Mouse (Mus musculus): ENCODE results near the gene Scube2. TPM values are rescaled to one million over a fixed set of nuclear protein-coding genes. Genes with fewer than 3 reads are reported as not detected.

Gene Scube2
- total RNA-seq, 2 experiments from 2014 or later, result 0.26 to 0.56 TPM

DNA sequence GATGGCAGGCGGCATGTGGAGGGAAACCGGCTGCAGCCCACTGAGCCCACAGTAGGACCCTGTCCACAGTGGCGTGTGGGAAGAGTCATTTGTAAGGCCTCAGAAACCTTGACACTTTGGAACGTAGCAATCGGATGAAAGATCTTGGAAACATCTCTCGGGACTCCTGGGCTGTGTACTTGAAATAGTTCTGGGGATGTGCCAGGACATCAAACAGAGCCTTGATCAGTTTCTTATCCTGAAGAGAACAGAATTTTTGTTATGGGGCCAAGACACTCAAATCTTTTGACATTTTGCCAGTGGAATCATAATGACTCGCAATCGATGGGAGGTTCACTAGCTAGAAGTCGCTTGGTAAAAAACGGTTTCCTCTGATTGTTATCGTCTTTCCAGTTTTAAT, 66.3 kb downstream of the Scube2 start:
- peak; percentile 11 to 44 for DNase-seq

DNA sequence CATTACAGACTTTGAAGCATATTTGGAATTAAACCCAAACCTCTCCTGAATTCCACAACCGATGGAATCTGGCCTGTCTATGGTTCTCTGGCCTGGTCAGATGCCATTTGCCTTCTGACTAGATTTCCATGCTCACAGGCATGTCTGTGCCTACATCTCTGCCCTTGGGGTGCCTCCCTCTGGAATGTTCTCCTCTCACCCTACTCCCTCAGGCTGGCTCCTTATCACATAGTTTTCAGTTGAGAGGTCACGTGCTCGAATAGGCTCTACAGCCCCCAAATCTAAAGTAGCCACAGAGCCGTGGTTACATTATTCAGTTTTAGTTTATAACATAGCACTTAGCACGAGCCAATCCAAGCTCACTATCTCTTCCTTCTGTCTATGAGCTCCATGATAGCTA, 69.9 kb downstream of the Scube2 start:
- no peak for DNase-seq

DNA sequence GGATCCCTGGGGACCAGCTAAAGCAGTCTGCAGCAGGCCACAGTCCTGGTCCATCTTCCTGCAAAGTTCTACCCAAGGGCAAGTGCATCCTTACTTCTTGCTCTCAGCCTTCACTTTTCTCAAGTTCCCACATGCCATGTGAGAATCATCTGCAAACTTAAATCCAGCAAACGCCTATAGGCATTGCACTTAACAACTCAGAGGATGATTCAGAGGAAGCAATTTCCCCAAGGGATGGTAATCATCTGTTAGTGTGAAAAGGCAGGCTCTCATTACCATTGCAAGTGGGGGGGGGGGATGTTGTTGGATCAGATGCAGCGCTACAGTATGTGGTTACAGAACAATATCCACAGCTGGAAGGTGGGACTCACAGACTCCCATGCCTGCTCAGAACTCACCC, 70.9 kb downstream of the Scube2 start:
- no peak for DNase-seq

DNA sequence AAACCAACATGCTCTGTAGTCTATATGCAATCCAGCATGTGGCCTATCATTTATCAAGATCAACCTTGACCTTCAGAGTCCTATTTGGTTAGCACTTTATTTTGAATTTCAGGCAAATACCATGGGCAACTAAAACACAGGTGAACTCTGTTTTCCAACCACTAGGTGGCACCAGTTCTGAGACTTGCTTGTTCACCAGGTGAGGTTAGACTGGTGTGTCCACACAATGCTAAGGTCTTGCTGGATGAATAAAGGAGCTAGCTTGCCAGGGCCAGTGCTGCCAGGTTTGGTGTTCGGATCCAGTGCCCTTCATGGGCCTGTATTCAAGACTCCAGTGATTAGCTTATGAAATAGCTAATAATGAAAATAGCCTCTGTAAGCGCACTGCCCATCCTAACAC, 72.7 kb downstream of the Scube2 start:
- peak; percentile 39 to 68 for DNase-seq

DNA sequence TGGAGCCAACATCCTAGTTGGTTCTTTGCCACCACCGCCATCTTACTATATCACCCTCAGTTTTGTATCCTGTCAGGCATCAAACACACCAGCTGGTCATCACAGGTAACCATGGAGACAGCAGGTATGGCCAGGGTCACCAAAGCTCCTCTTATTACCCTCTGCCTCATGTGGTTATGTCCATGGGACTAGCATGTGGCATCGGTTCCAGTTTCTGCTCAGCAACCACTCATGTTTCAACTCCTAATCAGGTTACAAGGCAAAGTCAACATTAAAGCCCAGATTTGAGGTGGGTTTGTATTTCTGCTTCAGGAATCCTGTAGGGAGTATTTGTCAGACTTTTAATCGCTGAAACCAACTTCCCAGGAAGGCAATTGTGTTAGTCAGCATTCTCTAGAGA, 74.7 kb downstream of the Scube2 start:
- no peak for DNase-seq

DNA sequence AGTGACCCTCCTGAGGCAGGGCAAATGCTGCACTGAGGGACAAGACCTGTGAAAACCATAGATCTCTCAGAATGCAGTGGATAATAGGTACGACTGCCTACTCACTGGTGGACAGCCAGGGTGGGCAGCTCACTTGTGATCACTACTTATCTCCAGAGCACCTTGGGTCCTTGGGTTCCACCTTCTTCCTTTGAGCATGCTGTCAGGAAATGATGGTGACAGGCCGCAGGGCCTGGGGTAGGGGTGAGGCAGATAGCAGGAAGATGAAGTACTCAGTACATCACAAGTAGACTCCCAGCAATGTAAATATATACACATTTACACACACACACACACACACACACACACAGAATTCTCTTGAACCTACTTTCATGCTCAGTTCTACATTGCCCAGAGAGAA, 77.6 kb downstream of the Scube2 start:
- no peak for DNase-seq

DNA sequence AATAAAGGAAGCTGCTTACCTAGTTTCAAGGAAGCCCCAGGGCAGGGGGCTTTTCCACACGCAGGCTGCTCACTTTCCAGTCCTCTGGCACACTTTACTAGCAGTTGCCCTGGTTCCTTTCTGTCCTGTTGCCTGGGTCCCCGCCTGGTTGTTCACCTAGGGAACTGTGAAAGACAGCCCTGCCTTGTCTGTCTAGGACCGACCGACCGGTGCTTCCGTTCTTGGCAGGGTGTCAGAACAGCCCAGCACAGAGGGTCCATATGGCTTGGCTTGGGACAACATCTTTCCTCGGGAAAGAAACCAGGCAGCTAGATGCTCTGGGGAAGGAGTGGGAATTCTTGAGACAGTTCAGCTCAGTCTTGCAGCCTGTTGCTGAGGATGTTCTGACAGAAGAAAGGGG, 82.2 kb downstream of the Scube2 start:
- no peak for DNase-seq

DNA sequence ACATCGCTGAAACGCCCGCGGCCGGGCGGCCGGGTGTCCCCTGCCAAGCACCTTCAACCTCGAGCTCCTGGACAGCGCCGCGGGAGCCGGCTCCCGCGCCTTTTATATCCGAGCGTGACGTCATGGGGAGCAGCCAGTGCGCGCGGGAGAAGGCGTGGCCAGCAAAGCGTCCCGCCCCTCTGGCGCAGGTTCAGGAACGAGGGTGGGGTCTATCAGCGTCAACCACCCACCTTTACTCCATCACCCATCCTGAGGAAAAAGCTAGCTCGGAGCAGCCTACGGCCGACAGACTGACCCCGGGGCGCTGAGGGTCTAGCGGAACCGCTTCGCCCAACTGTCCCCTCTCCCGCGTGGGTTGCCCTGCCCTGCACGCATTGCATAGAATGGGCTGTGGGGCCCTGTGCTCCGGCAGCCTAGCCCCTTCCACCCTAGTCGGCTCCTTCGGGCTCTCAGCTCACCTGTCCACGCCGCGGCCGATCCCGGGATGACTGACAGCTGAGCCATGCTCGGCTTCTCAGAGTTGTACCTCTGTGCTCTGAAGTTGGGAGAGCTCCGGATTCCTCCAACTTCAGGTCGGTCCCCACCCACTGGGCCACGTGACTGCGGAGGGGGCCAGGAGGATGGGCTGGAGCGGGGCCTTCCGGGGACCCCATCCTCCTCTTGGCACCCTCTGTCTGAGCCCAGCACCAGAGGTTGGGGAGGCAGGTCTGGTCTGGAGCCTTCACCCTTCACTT, 83.8 kb downstream of the Scube2 start, which contains the start of gene Nrip3:
Gene Nrip3, minus strand, starts transcription at position 556 of the 734 bp plus-strand sequence.
- DNase-seq, result peak; percentile 74 to 80

DNA sequence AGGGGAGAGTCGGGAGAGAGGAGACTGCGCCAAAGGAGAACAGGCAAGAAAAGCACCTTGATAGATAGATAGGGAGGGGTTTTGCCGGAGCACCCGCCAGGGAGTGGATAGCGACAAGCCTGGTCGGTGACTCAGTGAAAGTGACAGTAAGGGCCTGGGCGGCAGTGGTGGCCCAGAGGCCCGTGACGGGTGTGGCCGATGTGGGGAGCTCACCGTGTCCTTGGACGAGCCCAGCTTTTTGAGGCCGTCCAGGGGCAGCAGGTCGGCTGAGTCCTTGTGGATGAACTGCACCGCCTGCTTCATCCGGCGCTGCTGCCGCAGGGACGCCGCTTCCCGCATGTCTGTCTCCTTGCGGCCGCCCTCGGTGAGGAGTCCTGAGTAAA, 84.4 kb downstream of the Scube2 start:
- peak in 1 of 2 experiments; percentile 30 for DNase-seq

DNA sequence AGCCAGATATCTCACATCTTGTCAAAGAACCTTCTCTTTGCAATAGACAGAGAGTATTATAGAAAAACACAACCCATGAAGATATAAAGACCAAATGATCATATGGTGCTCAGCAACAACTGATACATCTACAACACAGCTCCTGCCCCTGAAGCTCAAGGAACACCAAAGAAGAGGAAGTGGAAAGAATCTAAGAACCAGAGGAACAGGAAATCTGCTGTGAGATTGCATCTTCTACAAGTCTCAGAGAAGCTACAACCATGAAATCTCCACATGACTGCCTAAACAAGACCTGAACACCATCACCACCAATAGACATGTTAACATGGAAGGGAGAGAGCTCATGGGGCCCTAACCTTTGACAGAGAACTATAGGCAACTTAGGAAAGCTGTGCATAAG, 93.2 kb downstream of the Scube2 start:
- no peak for DNase-seq

DNA sequence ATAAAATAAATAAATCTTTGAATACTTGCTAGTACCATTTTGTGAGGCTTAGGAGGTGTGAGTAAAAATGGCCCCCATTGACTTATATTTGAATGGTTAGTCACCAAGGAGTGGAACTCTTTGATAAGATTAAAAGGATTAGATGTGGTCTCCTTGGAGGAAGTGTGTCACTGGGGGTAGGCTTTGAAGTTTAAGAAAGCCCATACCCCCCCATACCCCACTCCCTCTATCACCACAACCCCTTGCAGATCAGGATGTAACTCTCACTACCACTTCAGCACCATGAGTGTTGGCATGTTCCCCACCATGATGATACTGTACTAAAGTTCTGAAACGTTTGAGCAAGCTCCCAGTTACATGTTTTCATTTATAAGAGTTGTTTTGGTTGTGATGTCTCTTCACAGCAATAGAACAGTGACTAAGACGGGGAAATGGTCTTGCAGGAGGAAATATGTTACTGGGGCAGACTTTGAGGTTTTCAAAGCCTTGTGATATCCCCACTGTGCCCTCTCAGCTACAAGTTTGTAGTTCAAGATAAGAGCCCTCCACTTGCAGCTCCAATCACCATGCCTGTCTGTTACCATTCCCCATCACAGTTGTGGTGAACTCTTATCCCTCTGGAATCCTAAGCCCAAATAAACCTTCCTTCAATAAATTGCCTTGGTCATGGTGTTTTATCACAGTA, 96.6 kb downstream of the Scube2 start:
- DNase-seq, result no peak

DNA sequence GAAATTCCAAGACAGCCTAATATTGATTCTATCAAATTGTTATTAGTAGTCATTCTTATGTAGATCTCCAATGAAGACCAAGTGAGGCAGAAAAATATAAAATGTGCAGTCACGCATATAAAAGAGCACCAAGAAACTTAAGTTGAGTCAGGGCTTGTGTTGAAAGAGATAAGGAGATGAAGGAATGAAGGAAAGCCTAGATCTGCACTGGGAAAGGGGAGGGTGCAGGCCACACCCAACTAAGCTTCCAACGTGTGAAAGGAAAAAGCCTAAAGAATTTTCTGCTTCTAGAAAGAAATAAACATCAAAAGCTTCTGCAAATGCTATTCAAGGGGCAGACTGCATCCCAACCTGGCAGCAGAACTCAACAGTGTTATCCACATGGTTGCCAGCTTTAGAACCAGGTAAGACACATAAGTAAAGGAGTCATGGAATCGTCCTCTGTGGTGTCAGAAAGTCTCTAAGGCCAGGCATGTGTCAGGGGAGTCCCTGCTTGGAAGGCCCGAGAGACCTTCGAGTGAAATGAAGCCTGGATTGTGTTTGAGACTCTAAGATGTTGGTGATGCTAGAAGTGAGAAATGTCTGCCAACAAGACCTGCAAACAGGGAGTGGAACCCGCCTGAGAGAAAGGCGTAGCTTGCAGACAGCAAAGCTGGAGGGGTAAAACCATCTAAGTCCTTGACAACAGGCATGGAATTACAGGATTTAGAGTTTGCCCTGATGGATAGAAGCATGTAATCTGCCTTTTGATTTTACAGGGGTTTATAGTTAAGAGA, 97.7 kb downstream of the Scube2 start:
- no peak for DNase-seq

DNA sequence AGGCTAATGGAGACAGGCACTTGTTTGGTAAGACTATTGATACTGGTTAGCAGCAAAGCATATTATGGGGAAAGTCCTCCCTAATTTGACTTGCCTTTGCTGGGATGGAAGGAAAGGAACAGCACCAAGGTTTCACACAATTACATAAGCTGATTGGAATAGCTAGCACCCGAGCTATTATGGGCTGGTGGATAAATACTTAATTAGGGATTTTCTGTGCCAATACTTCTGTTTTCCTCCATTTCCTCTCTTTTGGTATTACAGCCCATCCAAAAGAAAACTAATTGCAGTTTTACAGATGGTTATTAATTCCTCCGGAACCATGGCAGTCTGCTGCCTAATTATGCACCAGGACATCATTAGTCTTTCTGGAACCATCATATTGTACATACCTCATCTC, 101.5 kb downstream of the Scube2 start:
- DNase-seq, result no peak

DNA sequence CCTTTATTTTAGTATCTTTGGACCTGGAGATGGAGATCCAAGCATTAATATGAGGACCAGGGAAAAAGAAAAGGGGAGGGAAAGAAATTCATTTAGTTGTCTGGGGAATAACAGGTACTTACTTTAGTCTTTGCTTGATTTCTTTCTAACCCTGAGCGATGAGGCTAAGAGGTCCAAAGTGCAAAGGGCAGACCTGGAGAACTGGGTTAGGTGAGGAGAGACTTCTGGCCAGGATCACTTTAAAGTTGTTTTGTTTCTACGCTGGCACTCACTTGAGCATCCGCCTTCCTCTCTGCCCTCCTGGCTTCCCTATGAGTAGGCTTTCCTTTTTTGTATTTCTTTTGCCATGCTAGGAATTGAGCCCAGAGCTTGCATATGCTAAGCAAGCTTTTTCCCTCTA, 109.2 kb downstream of the Scube2 start:
- DNase-seq, result no peak

DNA sequence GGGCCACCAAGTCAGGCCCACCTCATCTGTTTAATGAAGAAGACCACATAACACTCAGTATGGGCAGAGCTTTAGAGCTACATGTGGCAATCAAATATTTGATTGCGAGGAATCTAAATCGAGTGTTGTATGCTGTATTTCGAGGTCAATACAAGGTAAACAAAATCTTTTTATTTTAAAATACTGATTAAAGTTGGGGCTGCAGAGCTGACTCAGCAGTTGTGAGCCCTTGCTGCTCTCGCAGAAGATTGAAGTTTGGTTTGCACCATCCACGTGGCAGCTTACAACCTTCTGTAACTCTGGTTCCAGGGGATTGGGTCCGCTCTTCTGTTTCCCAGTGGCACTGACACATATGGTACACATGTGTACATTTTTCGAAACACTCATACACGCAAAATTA, 111.4 kb downstream of the Scube2 start:
- DNase-seq, result no peak

DNA sequence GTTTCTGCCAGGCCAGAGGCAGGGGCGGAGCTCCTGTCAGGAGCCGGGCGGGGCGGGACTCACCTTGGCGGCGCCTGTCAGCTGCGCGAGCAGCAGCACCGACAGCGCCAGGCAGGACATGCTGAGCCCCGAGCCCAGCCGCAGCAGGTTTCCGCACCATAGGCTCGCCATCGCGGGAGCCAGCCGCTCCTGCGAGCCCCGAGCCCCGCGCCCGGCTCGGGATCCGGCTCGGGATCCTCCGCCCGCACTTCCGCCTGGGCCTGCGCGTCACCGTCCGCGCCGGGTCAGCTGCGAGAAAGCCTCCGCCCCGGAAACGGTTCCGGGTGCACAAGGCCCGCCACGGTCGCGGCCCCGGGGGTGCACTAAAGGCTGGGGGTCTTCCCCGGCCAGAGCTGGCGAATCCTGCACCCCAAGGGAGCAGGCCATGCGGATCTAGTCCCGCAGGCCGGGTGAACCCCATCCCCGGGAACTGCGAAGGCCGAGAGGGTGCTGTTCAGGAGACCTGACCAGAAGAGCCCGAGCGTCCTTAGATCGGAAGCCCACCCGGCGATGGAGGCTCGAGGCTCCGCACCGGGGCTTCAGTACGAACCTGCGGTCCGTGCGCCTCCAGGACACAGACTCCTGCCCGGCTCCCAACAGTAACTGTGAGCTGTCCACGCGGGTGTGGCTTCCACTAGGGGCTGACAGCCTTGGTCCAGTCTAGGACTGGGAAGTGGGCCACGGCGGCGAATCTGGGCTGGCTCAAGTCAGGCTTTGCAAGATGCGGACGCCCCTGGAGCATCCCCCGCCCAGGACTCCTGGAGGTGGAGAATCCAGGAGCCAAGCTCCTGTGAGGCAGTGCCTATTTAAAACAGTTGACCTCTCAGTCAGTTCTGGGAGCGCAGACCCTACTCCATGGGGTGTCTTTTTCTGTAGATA, 113.2 kb downstream of the Scube2 start, which contains the start of gene Tmem9b:
Gene Tmem9b, minus strand, starts transcription at position 868 of the 918 bp plus-strand sequence.
- peak; percentile 90 to 92 for DNase-seq

DNA sequence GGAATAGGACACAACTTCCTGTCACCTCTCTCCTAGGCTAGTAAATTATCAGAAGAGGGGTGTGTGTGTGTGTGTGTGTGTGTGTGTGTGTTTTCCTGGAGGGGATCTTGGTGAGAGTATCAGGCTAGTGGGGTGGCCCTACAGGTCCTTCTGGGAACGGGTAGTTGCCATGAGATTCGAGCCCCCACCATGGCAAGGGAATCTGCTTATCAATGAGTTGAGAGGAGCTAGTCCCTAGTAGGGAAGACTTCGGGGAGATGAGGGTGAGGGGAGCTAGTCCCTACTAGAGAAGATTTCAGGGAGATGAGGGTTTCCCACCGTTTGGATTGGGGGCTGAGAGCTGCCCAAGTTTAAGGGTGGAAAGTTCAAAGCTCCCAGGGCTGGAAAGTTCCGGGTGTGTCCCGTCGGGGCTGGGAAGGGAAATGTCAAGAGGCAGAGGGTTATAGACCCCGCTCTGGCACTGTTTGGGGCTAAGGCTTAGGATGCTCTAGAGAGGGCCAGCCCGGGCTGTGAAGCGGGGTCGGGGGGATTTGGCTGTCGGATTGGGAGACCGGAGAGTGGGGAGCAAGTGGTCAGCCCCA, 114.0 kb downstream of the Scube2 start:
- DNase-seq, result no peak

Data from adrenal gland, postnatal 36 days (tissue).